Mouse (Mus musculus): Measurements from ENCODE around the gene Ccl24.
"Not testable (repeated sequence)": the region's sequence is repeated elsewhere in the genome, so short reads cannot be mapped to it uniquely, and the experiment has no call there.

Ccl24 gene

DNA sequence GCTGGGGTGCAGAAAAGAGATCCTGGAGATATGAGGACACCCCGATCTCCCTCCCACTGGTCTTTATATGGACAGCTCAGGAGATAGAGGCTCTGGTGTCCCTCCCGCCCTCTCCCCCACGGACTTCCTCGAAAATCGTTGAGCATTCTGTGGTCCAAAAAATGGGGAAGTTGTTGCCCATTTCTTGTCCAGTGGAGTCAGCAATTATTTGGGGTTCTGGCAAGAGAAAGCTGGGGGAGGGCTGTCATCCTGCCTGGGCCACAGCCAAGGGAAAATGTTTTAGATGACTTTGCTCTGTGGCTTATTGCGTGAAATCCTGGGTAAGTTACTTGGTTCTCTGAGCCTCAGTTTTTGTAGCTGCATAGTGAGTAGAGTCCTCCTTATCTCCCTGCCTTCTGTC is at the start of gene Ccl24:
Gene Ccl24 (minus strand): TSS at position 44 of the 400 bp plus-strand sequence.
- DNase-seq (ENCODE audit: low read depth), result no peak

GRCm38 (mm10) chr5:135621725-135622124 is 48.9 kb upstream of the Ccl24 start:
- no peak for DNase-seq (ENCODE audit: low read depth)

DNA sequence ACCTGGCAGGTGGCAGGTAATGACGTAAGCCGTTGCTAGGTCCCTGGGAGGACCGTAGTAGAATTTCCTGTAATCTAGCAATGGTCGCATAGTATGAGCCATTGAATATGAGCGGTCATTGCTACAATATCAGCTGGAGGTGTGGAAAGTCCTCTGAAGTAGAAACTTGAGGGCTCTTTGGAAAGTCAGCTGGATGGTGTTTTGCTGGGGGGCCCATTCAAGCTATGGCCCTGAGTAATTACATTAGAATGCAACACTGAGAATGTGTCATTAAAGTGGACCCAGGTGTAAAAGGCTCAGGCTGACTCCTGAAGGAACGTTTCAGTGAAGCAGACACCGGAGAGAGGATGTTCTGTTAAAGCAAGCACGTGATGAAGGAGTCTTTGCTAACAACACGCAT is 47.7 kb upstream of the Ccl24 start:
- DNase-seq (ENCODE audit: low read depth), result no peak

DNA sequence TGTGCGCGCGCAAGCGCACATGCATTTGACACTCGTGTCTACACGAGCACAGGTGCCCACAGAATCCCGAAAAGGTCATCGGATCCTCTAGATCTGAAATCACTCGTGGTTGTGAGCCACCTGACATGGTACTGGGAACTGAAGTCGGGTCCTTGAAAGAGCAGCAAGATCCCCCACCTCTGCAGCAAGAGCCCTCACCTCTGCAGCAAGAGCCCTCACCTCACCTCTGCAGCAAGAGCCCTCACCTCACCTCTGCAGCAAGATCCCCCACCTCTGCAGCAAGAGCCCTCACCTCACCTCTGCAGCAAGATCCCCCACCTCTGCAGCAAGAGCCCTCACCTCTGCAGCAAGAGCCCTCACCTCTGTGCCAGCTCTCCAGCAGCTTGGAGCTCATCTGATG is 46.9 kb upstream of the Ccl24 start:
- DNase-seq (ENCODE audit: low read depth), result not testable (repeated sequence)

GRCm38 (mm10) chr5:135609794-135610193 is 36.9 kb upstream of the Ccl24 start:
- no peak for DNase-seq (ENCODE audit: low read depth)

DNA sequence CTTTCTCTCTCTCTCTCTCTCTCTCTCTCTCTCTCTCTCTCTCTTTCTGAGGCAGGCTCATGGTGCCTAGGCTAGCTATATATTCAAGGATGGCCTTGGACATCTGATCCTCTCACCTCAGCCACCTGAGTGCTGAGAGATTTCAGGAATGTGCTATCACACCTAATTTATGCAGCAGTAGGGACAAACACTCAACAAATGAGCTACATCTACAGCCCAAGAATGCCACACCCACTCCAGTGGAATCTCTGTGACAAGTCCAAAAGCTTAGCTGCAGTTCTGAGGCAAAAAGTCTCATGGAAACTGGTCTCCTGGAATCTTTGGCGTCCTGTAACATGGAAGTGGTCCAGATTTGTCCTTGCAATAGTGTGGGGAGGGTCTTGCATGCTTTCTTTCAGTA is 34.7 kb upstream of the Ccl24 start:
- DNase-seq (ENCODE audit: low read depth), result no peak

GRCm38 (mm10) chr5:135606717-135607116 is 33.9 kb upstream of the Ccl24 start:
- DNase-seq (ENCODE audit: low read depth), result not testable (repeated sequence)

- DNase-seq (ENCODE audit: low read depth), result not testable (repeated sequence)
Measured at GRCm38 (mm10) chr5:135604643-135605042, 31.8 kb upstream of the Ccl24 start.

DNA sequence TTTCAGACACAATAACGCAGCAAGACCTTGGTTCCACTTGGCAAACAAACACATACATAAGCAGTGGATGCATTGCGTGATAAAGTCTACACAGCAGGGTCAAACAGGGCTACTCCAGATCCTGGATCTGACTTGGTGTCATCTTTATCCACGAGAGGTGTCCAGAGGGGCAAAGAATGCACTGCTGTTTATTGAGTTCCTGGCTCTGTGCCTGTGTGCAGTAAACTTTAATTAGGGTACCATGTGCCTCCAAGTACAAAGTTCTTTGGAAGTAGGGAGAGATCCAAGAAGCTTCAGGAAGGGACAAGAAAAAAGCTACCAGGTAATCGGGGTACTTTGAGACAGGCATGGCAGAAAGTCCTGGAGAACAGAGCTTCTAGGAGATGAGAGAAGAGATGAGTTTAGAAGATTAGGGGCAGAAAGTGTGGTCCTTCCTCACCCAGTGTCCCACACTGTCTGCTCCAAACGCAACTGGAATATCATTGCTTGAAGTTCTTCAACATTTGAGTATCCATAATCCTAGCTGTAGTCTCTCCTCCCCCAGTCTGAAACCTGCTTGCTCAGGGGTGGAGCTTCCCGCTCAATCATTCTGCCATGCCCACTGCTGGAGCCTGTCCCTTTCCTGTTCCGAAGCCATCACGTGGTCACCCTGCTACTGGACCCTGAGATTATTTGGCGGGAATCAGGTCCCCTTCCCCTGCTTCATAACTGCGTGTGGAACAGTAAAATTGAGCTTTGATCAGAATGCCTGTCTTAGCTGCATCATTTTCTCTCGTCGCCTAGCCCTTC is 17.3 kb upstream of the Ccl24 start:
- DNase-seq (ENCODE audit: low read depth), result no peak

DNA sequence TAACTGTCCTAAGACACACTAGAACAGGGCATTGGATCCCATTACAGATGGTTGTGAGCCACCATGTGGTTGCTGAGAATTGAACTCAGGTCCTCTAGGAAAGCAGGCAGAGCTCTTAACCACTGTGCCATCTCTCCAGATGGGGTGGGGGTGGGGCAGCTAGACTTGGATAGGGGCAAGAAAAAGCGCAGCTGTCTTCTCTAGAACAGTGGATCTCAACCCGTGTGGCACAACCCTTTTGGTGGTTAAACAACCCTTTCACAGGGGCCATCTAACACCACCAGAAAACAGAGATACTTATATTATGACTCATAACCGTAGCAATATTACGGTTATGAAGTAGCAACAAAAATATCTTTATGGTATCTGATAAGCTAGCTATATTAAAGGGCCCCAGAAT is 14.9 kb upstream of the Ccl24 start:
- peak; percentile 18 for DNase-seq (ENCODE audit: low read depth)

DNA sequence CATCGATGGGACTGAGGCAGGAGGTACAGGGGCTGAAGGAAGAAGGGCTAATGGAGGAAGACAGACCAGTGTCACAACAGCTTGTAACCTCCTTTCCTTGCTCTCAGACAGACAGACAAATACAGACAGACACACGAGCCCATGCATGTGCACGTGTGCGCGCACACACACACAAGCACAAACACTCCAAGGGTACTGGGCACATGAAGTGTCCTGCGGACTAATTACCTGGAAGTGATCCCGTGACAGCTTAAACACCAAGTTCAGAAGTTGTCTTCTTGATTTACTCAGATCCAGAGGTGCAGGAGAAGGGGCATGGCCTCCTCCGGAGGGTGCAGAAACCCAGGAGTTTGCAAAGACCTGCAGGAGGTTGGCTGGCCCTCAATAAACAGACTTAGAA is 12.8 kb upstream of the Ccl24 start:
- DNase-seq (ENCODE audit: low read depth), result no peak

GRCm38 (mm10) chr5:135582330-135582729 is 9.5 kb upstream of the Ccl24 start:
- DNase-seq (ENCODE audit: low read depth), result no peak

GRCm38 (mm10) chr5:135579331-135579751 is 6.5 kb upstream of the Ccl24 start:
- DNase-seq (ENCODE audit: low read depth), result no peak

GRCm38 (mm10) chr5:135576055-135576454 is 3.2 kb upstream of the Ccl24 start:
- no peak for DNase-seq (ENCODE audit: low read depth)

DNA sequence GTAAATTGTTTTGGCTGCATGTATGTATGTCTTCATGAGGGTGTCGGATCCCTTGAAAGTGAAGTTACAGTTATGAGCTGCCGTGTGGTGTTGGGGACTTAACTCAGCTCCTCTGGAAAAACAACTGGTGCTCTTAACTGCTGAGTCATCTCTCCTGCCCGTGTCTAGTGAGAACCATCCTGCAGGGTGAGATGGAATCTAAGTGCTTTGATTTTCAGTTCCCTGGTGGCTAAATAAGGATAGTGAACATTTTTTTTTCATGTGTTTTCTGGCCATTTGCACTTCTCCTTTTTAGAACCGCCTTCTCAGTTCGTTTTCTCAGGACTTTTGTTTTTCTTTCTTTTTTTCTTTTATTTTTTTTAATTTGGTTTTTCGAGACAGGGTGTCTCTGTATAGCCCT is 4.2 kb downstream of the Ccl24 start:
- no peak for DNase-seq (ENCODE audit: low read depth)

DNA sequence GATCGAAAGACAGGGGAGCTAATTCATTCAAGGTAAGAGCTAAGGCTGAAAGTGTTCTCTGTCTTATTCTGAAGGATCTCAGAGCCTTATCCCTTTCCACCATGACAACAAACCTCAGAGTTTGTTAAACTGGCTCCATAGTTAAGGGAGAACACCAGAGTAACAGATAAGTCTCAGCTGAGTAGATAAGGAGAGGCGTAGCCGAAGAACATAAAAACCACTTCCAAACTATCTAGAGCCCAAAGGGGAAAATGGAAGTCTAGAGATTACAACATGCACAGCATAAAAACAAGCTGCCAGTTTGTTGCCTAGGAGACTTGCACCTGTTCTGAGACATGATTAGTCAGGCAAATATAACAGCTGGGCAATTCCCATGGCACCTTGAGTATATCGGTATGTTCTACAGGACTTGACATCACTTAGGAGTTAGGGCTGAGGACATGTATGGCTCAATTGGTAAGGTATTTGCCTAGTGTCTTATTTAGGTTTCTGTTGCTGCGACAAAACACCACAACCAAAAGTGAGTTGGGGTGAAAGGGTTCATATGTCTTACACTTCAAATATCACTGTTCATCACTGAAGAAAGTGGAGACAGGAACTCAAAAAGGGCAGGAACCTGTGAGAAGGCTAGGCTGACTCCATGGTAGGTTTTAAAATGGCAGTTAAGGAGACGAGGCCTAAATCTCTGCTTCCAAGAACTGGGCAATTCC is 5.1 kb downstream of the Ccl24 start:
- DNase-seq (ENCODE audit: low read depth), result no peak

DNA sequence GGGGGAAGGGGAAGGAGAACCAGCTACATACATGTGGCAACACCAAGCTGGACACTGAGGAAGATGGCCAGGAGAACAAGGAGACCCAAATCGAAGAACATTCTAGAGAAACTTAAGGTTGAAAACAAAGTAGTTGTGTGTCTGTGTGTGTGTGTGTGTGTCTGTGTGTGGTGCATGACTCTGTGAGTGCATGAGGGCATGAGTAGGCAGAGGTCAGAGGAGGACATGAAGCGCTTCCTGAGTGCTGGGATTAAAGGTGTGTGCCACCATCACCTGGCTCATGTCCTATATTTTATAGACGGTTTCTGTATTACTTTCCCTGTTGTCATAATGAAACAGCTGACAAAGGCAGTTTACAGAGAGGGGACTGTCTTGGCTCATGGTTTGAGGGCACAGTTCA is 9.4 kb downstream of the Ccl24 start, which contains the start of gene Ccl26:
Gene Ccl26 (minus strand): TSS at position 101 of the 400 bp plus-strand sequence.
- no peak for DNase-seq (ENCODE audit: low read depth)

DNA sequence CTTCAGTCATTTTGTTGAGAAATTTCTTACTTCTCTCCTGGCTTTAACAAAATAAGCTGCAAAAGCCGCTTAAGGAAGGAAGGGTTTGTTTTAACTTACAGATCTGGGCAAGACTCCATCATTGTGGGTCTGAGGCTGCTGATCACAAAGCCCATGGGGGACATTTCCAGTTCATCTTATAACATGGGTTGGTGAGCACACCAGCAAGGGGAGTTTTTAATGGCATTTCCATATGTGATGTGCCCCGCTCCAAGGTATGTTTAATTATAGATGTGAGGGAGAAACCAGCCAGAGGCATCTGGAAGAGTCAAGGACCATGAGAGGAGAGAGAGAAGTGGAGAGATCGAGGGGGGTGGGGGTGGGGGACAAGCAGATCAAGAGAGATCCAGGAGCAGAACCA is 15.2 kb downstream of the Ccl24 start:
- DNase-seq (ENCODE audit: low read depth), result no peak

DNA sequence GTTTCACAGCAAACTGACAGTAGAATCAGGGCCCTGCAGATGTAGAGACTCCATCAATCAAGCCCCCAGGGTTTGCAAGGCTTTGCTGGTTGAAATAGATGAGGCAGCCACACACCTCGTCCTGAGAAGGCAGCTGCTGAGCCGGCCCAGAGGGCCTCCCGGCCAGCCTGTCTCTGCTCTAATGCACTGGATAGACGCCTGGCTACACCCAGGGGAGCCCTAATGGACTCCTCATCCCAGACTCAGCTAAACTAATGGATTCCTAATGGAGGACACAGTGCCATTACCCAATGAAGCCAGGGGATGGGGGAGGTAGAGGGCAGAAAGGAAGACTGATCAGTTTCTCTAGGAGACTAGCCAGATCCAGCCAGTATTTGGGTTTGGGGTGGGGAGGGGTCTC is 15.8 kb downstream of the Ccl24 start:
- no peak for DNase-seq (ENCODE audit: low read depth)

DNA sequence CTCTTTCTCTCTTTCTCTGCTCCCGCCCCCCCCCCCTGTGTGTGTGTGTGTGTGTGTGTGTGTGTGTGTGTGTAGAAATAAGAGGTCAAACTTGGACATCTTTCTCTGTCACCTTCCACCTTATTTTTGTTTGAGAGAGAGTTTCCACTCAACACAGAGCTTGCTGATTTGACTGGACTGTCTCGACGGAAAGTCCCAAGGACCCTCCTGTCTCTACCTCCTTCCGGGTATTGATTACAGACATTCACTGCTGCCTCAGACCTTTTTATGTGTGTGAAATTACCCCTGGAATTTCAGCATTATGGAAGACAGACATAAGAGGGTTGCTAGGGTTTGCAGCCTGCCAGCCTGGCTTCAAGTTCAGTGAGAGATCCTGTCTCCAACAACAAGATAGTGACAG is 16.6 kb downstream of the Ccl24 start:
- no peak for DNase-seq (ENCODE audit: low read depth)

GRCm38 (mm10) chr5:135551591-135551990 is 21.3 kb downstream of the Ccl24 start:
- peak; percentile 28 for DNase-seq (ENCODE audit: low read depth)

GRCm38 (mm10) chr5:135550910-135551309 is 21.9 kb downstream of the Ccl24 start:
- peak; percentile 71 for DNase-seq (ENCODE audit: low read depth)

- no peak for DNase-seq (ENCODE audit: low read depth)
Measured at GRCm38 (mm10) chr5:135547990-135548389, 24.9 kb downstream of the Ccl24 start.

All from induced T-regulatory cell, adult 2 months (primary cell).